Mouse (Mus musculus): ENCODE measurements around the gene Ophn1.

The Ophn1 gene

GRCm38 (mm10) chrX:98890406-98891116 is at the start of gene Ophn1:
Ophn1 (minus strand) TSS chrX:98891025.
- ATAC-seq (ENCODE audit: low TSS enrichment), result peak; percentile 98

GRCm38 (mm10) chrX:98937555-98938294 is 46.9 kb upstream of the Ophn1 start:
- peak; percentile 76 for ATAC-seq (ENCODE audit: low TSS enrichment)

DNA sequence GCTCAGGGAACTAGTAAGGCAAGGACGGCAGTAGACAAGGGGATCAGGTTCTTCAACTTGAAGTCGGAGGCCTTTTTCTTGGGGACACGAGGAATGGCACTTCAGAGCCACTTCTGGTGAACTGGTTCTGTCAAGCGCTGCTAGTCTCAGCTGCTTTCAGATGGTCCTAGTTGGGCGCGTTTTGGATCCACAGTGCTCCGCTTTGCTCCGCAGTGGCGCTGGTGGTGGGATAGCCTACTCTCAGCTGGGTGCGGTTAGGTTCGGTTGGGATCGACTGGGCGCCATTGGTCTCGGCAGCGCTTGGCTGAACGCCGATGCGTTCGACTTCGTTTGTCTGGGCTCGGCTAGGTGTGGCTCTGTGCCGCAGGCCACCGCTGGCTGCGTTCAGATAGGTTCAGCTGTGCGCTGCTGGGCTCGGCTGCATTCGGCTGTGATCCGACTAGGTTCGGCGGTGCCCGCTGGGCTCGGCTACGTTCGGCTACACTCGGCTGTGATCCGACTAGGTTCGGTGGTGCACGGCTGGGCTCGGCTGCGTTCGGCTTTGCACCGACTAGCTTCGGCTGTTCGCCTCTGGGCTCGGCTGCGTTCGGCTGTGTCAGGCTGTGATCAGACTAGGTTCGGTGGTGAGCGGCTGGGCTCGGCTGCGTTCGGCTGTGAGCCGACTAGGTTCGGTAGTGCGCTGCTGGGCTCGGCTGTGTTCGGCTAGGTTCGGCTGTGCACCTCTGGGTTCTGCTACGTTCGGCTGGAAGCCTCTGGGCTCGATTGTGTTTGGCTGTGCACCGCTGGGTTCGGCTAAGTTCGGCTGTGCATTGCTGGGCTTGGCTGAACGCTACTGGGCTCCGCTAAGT is 46.1 kb upstream of the Ophn1 start:
- peak; percentile 87 for ATAC-seq (ENCODE audit: low TSS enrichment)

DNA sequence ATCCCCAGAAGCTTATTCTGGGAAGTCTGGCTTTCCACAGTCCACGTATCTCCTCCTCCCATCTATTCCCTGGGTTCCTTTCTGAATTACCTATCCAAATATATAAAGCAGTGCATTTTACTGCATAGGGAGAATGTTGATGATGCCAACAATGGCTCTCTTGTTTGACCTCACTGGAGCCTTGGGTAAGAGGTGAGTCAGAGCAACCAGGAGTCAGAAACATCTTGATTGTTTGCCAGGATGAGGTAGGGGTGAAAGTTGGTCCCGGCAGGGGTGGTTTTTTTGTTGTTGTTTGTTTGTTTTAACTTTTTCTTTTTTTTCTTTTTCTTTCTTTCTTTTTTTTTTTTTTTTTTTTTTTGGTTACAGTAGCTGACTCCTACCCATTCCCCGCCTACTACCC is 45.3 kb upstream of the Ophn1 start, which contains the start of gene Yipf6:
Gene Yipf6 (plus strand): TSS at position 216 of the 400 bp plus-strand sequence.
- ATAC-seq (ENCODE audit: low TSS enrichment), result no peak

- peak; percentile 84 for ATAC-seq (ENCODE audit: low TSS enrichment)
Measured at GRCm38 (mm10) chrX:98919423-98919822, 28.6 kb upstream of the Ophn1 start.

GRCm38 (mm10) chrX:98908910-98909309 is 18.1 kb upstream of the Ophn1 start:
- no peak for ATAC-seq (ENCODE audit: low TSS enrichment)

- no peak for ATAC-seq (ENCODE audit: low TSS enrichment)
Measured at GRCm38 (mm10) chrX:98904226-98904625, 13.4 kb upstream of the Ophn1 start.

DNA sequence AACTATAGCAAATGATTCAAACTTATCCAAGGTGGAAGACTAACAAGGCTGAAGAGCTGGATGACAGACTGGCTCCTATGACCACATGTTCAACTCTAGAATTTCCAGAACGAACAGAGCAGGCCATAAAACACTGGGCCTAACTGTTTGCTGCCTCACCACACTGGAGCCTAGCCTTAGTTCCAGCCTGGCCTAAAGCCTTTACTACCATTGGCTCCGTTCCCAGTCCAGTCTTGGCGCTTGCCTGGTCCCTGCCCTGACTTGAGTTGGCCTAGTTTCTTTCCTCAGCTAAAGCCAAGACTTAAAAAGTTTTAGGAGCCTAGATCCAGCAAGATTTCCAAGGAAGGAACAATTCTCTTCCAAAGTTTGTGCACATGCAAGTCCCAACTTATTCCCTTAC is 7.5 kb upstream of the Ophn1 start:
- ATAC-seq (ENCODE audit: low TSS enrichment), result no peak

GRCm38 (mm10) chrX:98890072-98890405 is 786 bp downstream of the Ophn1 start:
- no peak for ATAC-seq (ENCODE audit: low TSS enrichment)

GRCm38 (mm10) chrX:98881983-98882382 is 8.8 kb downstream of the Ophn1 start:
- ATAC-seq (ENCODE audit: low TSS enrichment), result no peak

- no peak for ATAC-seq (ENCODE audit: low TSS enrichment)
Measured at GRCm38 (mm10) chrX:98881085-98881484, 9.7 kb downstream of the Ophn1 start.

DNA sequence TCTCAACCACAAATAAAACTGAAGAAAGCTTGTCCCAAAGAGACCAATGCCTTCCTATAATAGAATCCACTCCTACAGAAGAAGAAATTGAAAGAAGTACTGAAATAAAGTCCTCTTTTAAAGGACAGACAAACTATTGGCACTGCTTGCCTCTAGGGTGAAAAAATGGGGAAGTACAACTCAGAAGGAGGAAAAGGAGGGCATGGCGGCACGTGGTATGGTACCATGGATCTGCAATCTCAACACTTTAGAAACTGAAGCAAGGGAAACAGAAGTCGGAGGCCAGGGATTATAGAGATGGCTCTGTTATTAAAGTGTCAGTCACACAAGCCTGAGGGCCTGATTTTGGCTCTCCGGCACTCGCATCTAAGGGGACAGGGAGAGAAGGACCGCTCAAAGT is 10.5 kb downstream of the Ophn1 start:
- ATAC-seq (ENCODE audit: low TSS enrichment), result no peak

- ATAC-seq (ENCODE audit: low TSS enrichment), result no peak
Measured at GRCm38 (mm10) chrX:98875144-98875543, 15.7 kb downstream of the Ophn1 start.

- no peak for ATAC-seq (ENCODE audit: low TSS enrichment)
Measured at GRCm38 (mm10) chrX:98874086-98874485, 16.7 kb downstream of the Ophn1 start.

GRCm38 (mm10) chrX:98872064-98872463 is 18.8 kb downstream of the Ophn1 start:
- ATAC-seq (ENCODE audit: low TSS enrichment), result no peak

DNA sequence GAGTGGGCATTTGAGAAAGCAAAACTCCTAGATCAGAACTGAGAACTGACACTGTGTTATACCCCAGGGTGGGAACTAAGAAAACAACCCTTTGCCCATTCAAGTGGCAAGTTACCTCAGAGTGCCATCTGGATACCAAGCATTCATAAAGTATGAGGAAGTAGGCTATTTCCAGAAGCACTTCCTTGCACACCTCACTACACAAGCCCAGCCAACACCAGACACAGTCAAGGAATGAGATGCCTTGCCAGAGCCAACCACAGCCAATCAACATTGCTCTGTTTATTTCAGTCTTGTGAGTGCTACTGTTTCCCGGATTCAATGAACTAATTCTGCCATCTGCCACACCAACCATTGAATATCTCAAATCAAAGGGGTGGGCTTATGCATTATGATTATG is 20.3 kb downstream of the Ophn1 start:
- ATAC-seq (ENCODE audit: low TSS enrichment), result no peak

DNA sequence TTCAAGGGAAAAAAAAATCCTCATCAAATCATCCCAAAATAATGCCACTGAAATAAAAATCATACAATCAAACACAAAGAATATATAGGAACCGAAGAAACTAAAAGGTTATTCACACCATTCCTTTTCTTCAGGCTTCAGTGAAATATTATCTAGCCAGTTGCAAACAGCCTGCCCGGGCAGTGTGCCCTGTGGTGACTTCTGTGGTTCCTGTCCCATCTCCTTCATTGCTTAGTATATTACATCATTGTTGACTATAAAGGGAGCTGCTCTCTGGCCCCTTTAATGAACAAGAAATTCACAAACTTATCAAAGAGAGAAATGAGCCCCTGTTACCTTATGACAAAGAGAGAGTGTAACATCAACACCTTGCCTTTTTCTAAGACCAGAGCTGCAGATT is 21.1 kb downstream of the Ophn1 start:
- no peak for ATAC-seq (ENCODE audit: low TSS enrichment)

GRCm38 (mm10) chrX:98869165-98869564 is 21.7 kb downstream of the Ophn1 start:
- no peak for ATAC-seq (ENCODE audit: low TSS enrichment)

GRCm38 (mm10) chrX:98860167-98860566 is 30.7 kb downstream of the Ophn1 start:
- no peak for ATAC-seq (ENCODE audit: low TSS enrichment)

DNA sequence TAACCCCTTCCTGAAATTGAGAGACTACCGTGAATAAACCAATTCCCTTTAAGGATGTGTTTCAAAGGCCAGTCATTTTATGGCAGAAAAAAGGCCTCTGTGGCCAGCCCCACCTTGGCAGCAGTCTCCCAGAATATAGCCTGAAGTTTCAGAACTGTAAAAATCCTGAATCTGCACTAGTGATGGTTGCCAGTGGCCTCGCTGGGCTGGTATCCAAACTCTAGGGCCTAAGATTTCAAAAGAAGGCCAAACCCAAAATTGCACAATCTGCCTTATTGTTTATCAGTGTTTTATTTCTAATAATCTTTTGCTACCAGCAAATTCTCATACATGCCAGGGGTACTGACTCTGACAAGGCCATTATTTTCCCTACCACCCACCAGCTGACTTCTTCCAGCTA is 34.8 kb downstream of the Ophn1 start:
- ATAC-seq (ENCODE audit: low TSS enrichment), result no peak

- ATAC-seq (ENCODE audit: low TSS enrichment), result no peak
Measured at GRCm38 (mm10) chrX:98850869-98851268, 40.0 kb downstream of the Ophn1 start.

- no peak for ATAC-seq (ENCODE audit: low TSS enrichment)
Measured at GRCm38 (mm10) chrX:98841606-98842005, 49.2 kb downstream of the Ophn1 start.

GRCm38 (mm10) chrX:98835989-98836388 is 54.8 kb downstream of the Ophn1 start:
- ATAC-seq (ENCODE audit: low TSS enrichment), result no peak

All from frontal cortex, adult (tissue).